Mouse (Mus musculus) erythroblast, adult 5-6 weeks (primary cell): ENCODE measurements at regions not wholly inside any gene's neighbourhood (a gene's known extent, or its start where the extent isn't known, plus 50 kb on each side); places are given as distances from the start of the nearest gene placed in this dataset.
"Not testable (repeated sequence)": the region's sequence is repeated elsewhere in the genome, so short reads cannot be mapped to it uniquely, and the experiment has no call there.

Source experiments
- ATAC-seq: replicated peaks from 2 replicates; pipeline ENCODE4 v1.8.0; 2016; ENCODE audit warnings: moderate number of reproducible peaks, mild to moderate bottlenecking, moderate TSS enrichment, inconsistent platforms; ENCODE audit not compliant: poor library complexity, low FRiP score, severe bottlenecking

GRCm38 (mm10) chr7:73688451-73688850, 51.7 kb upstream of the Fam174b start:
- no peak for ATAC-seq

- not testable (repeated sequence) for ATAC-seq
These were observed 53.9 kb upstream of the Fam174b start for GRCm38 (mm10) chr7:73686245-73686644.

GRCm38 (mm10) chr7:73682756-73683155, 57.3 kb upstream of the Fam174b start:
- no peak for ATAC-seq

GRCm38 (mm10) chr7:73670598-73670997, 69.5 kb upstream of the Fam174b start:
- no peak for ATAC-seq

- ATAC-seq, result no peak
These were observed 71.3 kb upstream of the Fam174b start for GRCm38 (mm10) chr7:73668791-73669190.

GRCm38 (mm10) chr7:73666921-73667675, 73.0 kb upstream of the Fam174b start:
- ATAC-seq, result no peak

- no peak for ATAC-seq
These were observed 75.1 kb upstream of the Fam174b start for GRCm38 (mm10) chr7:73664962-73665361.

GRCm38 (mm10) chr7:73662536-73662935, 77.6 kb upstream of the Fam174b start:
- no peak for ATAC-seq

GRCm38 (mm10) chr7:73661901-73662300, 78.2 kb upstream of the Fam174b start:
- ATAC-seq, result no peak

GRCm38 (mm10) chr7:73659551-73659950, 80.6 kb upstream of the Fam174b start:
- no peak for ATAC-seq

GRCm38 (mm10) chr7:73657283-73657682, 82.8 kb upstream of the Fam174b start:
- no peak for ATAC-seq

GRCm38 (mm10) chr7:73656424-73656795, 83.7 kb upstream of the Fam174b start:
- ATAC-seq, result not testable (repeated sequence)

- no peak for ATAC-seq
These were observed 84.2 kb upstream of the Fam174b start for GRCm38 (mm10) chr7:73655787-73656423.

GRCm38 (mm10) chr7:73654193-73654871, 85.8 kb upstream of the Fam174b start:
- ATAC-seq, result peak; percentile 75

- ATAC-seq, result no peak
These were observed 89.2 kb upstream of the Fam174b start for GRCm38 (mm10) chr7:73650909-73651308.

- peak; percentile 89; the same call in 1 of the 2 replicates for ATAC-seq
These were observed 92.1 kb upstream of the Fam174b start for GRCm38 (mm10) chr7:73648010-73648409.

GRCm38 (mm10) chr7:73647140-73647539, 93.0 kb upstream of the Fam174b start:
- no peak for ATAC-seq

GRCm38 (mm10) chr7:73646711-73647110, 93.4 kb upstream of the Fam174b start:
- ATAC-seq, result no peak

- ATAC-seq, result no peak
These were observed 95.7 kb upstream of the Fam174b start for GRCm38 (mm10) chr7:73644362-73644904.

GRCm38 (mm10) chr7:73643993-73644335, 96.1 kb upstream of the Fam174b start:
- ATAC-seq, result no peak
